Mouse (Mus musculus): ENCODE results near the gene Gm17482. TPM values are rescaled to one million over a fixed set of nuclear protein-coding genes. Genes with fewer than 3 reads are reported as not detected.
A peak's percentile ranks its signal among the peaks of the same experiment; 100 is the strongest.

Gene Gm17482
- polyA plus RNA-seq, 1 experiment from 2014 or later, result not detected

DNA sequence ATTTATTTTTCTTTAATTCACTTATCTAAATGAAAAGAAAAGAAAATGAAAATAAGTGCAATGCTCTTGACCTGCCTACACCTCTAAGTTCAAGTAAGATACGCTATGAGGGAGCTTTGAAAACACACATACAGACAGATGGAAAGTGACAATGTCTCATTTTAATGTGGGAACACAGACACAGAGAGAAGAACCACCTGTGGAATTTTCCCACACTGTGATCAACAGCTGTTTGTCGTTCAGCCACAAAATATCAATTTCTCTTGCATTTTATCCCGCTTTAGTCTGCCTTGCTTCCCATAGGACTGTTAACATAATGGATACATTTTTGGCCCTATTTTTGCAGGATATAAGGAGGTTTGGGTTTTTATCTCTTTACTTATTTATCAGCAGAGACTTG is 16.3 kb upstream of the Gm17482 start:
- 78% methylated on average over 3 of the region's 3 CpGs for WGBS (ENCODE audit: insufficient replicate concordance)
- no peak overlapping the region for H3K27ac ChIP-seq (ENCODE audit: low read depth)
- DNase-seq, result no peak
- no peak overlapping the region for H3K4me2 ChIP-seq (ENCODE audit: low read depth, low read length)
- no peak overlapping the region for H3K9ac ChIP-seq (replicated peaks)
- peaks cover 4% of the 10 kb centered on the region; the same call in 1 of the 2 replicates for H3K4me1 ChIP-seq (ENCODE audit: insufficient read depth)
- no peaks in the 10 kb centered on the region for H3K27me3 ChIP-seq (ENCODE audit: insufficient read depth, low read length)
- H3K9me3 ChIP-seq (ENCODE audit: low read length), result no peaks in the 10 kb centered on the region
- no peak for ATAC-seq
- H3K4me3 ChIP-seq (ENCODE audit: low read depth, low read length), result no peak overlapping the region
- TF ChIP-seq EP300 (IDR thresholded peaks at IDR 0.05; ENCODE audit: low read depth) (no peak), CTCF (IDR thresholded peaks at IDR 0.05; ENCODE audit: low read depth) (no peak)
- no peaks in the 10 kb centered on the region for H3K36me3 ChIP-seq (replicated peaks; ENCODE audit: insufficient read depth, low read length)

DNA sequence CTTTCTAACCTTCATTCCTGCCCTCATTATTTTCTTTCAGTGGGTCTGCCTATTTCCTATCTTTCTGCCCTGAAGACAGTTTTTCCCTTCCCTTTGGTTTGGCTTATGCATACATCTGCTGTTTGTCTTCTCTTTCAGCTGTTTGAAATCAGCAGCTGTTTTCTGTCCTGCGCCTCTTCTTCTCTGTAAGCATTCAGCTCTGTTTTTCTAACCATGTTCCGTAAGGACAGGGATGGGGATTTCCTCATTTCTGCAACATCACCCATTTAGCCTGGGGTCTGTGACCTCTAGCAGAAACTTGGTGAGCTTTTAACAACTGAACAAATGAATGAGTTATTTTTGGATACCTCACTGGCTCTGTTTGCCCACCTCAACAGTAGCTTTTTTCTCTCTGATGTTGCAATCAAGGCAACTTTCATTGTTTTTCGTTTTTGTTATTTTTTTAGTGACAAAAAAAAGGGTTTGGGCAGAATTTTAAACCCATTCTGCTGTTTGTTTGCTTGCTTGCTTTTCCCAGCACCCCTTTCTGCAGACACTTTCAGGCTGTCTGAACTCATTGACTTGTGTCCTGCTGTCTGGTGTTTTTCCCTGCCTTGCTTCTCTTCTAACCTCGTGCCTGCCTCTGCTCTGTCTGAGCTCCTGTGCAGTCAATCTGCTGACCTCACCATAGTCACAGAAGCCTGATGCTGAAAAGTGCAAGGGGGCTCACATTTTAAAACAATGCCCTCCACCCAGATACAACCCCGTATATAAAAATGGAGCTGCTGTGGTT is 14.8 kb upstream of the Gm17482 start:
- Histone ChIP-seq H3K4me1 (ENCODE audit: insufficient read depth) (peaks cover 4% of the 10 kb centered on the region; the same call in 1 of the 2 replicates), H3K9ac (replicated peaks) (no peak overlapping the region), H3K4me2 (ENCODE audit: low read depth, low read length) (no peak overlapping the region), H3K4me3 (ENCODE audit: low read depth, low read length) (no peak overlapping the region), H3K36me3 (replicated peaks; ENCODE audit: insufficient read depth, low read length) (no peaks in the 10 kb centered on the region), H3K27me3 (ENCODE audit: insufficient read depth, low read length) (no peaks in the 10 kb centered on the region), H3K9me3 (ENCODE audit: low read length) (no peaks in the 10 kb centered on the region), H3K27ac (ENCODE audit: low read depth) (no peak overlapping the region)
- TF ChIP-seq EP300 (IDR thresholded peaks at IDR 0.05; ENCODE audit: low read depth) (no peak), CTCF (IDR thresholded peaks at IDR 0.05; ENCODE audit: low read depth) (no peak)
- no peak for ATAC-seq
- WGBS (ENCODE audit: insufficient replicate concordance), result 32% methylated on average over 5 of the region's 5 CpGs
- DNase-seq, result no peak

DNA sequence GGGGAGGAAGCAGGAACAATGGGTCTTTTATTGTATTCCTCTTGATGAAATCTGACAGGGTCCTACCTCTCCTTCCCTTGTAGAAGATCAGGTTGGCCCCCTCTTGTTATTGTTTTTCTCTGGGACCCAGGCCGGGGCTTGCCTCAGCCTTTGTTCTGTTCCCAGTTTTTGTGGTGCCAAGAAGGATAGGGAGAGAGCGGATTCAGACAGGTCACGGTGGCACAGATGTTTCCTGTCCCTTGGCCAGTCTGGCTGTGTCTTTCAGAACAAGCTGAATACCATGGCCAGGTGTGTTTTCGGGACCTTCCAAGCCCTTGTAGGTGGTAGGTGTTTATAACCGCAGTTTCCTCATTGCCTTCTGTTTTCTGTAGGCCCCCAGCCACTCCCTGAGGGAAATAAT is 14.0 kb upstream of the Gm17482 start:
- no peak overlapping the region for H3K4me3 ChIP-seq (ENCODE audit: low read depth, low read length)

DNA sequence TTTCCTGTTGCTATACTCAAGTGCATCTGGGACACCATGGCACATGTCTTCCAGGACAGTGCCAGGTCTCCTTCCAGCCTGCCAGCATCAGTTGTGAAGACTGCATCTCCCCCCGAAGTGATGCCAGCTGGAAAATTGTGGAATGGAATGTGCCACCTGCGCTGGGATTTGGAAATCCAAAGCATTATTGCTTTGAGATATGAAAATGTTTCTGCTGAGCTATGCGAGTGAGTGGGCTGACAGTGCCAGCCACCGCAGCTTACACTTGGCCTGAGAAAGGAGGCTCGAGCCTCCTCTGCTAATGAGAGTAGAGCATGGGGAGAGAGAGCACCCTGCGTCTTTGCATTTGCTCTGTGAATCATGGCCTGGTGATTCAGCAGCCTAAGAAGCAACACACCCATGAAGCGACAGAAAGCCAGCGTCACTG is 5.9 kb upstream of the Gm17482 start:
- no peak overlapping the region for H3K4me3 ChIP-seq (ENCODE audit: low read depth, low read length)
- WGBS (ENCODE audit: insufficient replicate concordance), result 82% methylated on average over 8 of the region's 8 CpGs
- no peak for DNase-seq
- no peaks in the 10 kb centered on the region for H3K9me3 ChIP-seq (ENCODE audit: low read length)
- no peak for ATAC-seq
- H3K4me1 ChIP-seq (ENCODE audit: insufficient read depth), result no peaks in the 10 kb centered on the region
- H3K27me3 ChIP-seq (ENCODE audit: insufficient read depth, low read length), result no peaks in the 10 kb centered on the region
- no peak overlapping the region for H3K4me2 ChIP-seq (ENCODE audit: low read depth, low read length)
- TF ChIP-seq CTCF (IDR thresholded peaks at IDR 0.05; ENCODE audit: low read depth), result no peak
- no peak overlapping the region for H3K27ac ChIP-seq (ENCODE audit: low read depth)
- no peak overlapping the region for H3K9ac ChIP-seq (replicated peaks)
- no peaks in the 10 kb centered on the region for H3K36me3 ChIP-seq (replicated peaks; ENCODE audit: insufficient read depth, low read length)

More for the DNA sequence above, 14.0 kb upstream of the Gm17482 start:
- TF ChIP-seq EP300 (IDR thresholded peaks at IDR 0.05; ENCODE audit: low read depth), result no peak
- TF ChIP-seq CTCF (IDR thresholded peaks at IDR 0.05; ENCODE audit: low read depth), result no peak
- H3K4me1 ChIP-seq (ENCODE audit: insufficient read depth), result peaks cover 4% of the 10 kb centered on the region; the same call in 1 of the 2 replicates
- DNase-seq, result no peak
- H3K4me2 ChIP-seq (ENCODE audit: low read depth, low read length), result no peak overlapping the region
- H3K9ac ChIP-seq (replicated peaks), result no peak overlapping the region
- ATAC-seq, result no peak
- H3K9me3 ChIP-seq (ENCODE audit: low read length), result no peaks in the 10 kb centered on the region
- H3K27ac ChIP-seq (ENCODE audit: low read depth), result no peak overlapping the region
- H3K27me3 ChIP-seq (ENCODE audit: insufficient read depth, low read length), result no peaks in the 10 kb centered on the region
- no peaks in the 10 kb centered on the region for H3K36me3 ChIP-seq (replicated peaks; ENCODE audit: insufficient read depth, low read length)
- 40% methylated on average over 5 of the region's 5 CpGs for WGBS (ENCODE audit: insufficient replicate concordance)

DNA sequence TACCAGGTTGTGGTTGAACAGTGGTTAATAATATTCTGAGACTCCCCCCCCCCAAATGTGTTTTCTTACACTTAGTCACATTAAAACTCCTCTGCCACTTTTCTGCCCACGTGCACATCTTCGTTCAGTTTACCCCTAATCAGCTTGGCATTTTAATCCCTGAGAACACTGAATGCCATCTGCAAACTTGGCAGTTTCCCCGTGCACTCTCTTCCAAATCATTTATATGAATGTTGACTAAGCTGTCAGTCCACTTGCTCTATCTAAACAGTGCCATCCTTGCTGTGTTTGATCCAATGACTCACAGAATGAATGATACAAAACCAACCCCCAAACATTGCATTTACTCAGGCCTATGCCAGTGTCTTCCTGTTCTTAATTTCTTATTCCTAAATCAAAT is 1.6 kb upstream of the Gm17482 start:
- 60% methylated on average over 3 of the region's 3 CpGs for WGBS (ENCODE audit: insufficient replicate concordance)
- Histone ChIP-seq H3K27ac (ENCODE audit: low read depth) (no peak overlapping the region), H3K9ac (replicated peaks) (no peak overlapping the region), H3K27me3 (ENCODE audit: insufficient read depth, low read length) (no peaks in the 10 kb centered on the region), H3K36me3 (replicated peaks; ENCODE audit: insufficient read depth, low read length) (no peaks in the 10 kb centered on the region), H3K9me3 (ENCODE audit: low read length) (no peaks in the 10 kb centered on the region), H3K4me1 (ENCODE audit: insufficient read depth) (no peaks in the 10 kb centered on the region), H3K4me3 (ENCODE audit: low read depth, low read length) (no peak overlapping the region), H3K4me2 (ENCODE audit: low read depth, low read length) (no peak overlapping the region)
- TF ChIP-seq EP300 (IDR thresholded peaks at IDR 0.05; ENCODE audit: low read depth), result no peak
- TF ChIP-seq CTCF (IDR thresholded peaks at IDR 0.05; ENCODE audit: low read depth), result no peak
- no peak for DNase-seq
- no peak for ATAC-seq

DNA sequence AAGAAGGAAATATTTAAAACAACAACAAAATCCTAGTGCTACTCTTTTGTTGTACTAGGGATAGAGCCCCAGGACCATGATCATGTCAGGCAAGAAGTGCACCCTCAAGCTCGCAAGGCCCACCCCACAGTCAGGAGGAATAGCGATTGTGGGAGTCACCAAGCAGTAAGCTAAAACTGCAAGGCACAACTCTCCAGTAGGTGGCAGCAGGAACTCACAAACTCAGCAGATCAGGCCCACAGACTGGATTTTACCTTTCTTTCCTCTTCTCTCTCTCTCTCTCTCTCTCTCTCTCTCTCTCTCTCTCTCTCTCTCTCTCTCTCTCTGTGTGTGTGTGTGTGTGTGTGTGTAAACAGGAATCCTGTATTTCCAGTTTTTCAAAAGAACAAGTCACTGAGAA is 386 bp downstream of the Gm17482 start:
- DNase-seq (peak; percentile 78), ATAC-seq (no peak)
- Histone ChIP-seq H3K9ac (replicated peaks) (no peak overlapping the region), H3K4me3 (ENCODE audit: low read depth, low read length) (no peak overlapping the region), H3K36me3 (replicated peaks; ENCODE audit: insufficient read depth, low read length) (no peaks in the 10 kb centered on the region), H3K4me2 (ENCODE audit: low read depth, low read length) (no peak overlapping the region), H3K27ac (ENCODE audit: low read depth) (no peak overlapping the region), H3K4me1 (ENCODE audit: insufficient read depth) (no peaks in the 10 kb centered on the region), H3K9me3 (ENCODE audit: low read length) (no peaks in the 10 kb centered on the region), H3K27me3 (ENCODE audit: insufficient read depth, low read length) (no peaks in the 10 kb centered on the region)
- TF ChIP-seq EP300 (IDR thresholded peaks at IDR 0.05; ENCODE audit: low read depth) (no peak), CTCF (IDR thresholded peaks at IDR 0.05; ENCODE audit: low read depth) (peak; percentile 90)
- 8% methylated on average over 2 of the region's 2 CpGs for WGBS (ENCODE audit: insufficient replicate concordance)

Measured in liver, postnatal 0 days (tissue).